ENCODE assay signal across 8 mouse cellular contexts in the genomic region with DNA sequence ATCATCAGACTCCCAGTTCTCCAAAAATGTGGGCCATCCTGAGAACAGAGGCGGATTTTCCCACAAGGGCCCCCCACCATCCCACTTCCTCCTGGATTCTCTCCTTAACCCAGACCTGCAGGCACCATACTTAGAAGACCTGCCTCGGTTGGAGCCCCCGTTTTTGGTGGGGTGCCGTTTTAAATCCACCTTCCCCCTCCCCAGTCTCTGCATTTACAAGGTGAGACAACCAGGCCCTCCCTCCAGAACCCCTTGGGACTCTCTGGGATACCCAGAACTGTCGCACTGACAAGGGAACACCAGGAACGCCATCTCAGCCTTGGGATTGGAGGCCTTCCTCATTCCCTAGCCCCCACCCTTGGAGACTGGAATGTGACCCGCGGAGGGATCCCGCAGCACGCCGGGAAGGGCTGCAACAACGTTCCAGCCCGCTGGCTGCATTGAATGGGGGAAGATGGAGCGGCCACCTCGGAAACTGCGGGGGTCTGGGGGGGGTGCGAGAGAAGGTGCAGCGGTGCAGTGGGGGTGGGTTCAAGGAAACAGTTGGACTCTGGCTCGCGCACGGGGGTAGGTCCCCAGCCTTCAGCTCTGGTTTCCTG. TPM values are rescaled to one million over a fixed set of nuclear protein-coding genes. Genes with fewer than 3 reads are reported as not detected.
DNase-seq lines count a peak whose midpoint lies in the region; ATAC-seq and TF ChIP-seq lines count a peak whose summit lies in the region.

No protein-coding gene starts in this region.

- H3K9me3 ChIP-seq in hindbrain, embryonic 14.5 days (ENCODE audit: control insufficient read depth, low read length): no peaks in the 10 kb centered on the region
- H3K9me3 ChIP-seq in midbrain, embryonic 12.5 days: no peaks in the 10 kb centered on the region

- peak overlapping the region; percentile 66; the same call in 1 of the 2 replicates for H3K27ac ChIP-seq in kidney, adult 2 months (ENCODE audit: insufficient read depth, low read depth, low read length)
- H3K27ac ChIP-seq in hindbrain, embryonic 14.5 days: no peak overlapping the region
- no peak overlapping the region for H3K27ac ChIP-seq in midbrain, embryonic 12.5 days (replicated peaks)

- 31% methylated on average over 21 of the region's 21 CpGs for WGBS in kidney, adult 2 months
- WGBS in hindbrain, embryonic 14.5 days: 6% methylated on average over 21 of the region's 21 CpGs
- WGBS in midbrain, embryonic 12.5 days: 4% methylated on average over 21 of the region's 21 CpGs

- peaks cover 27% of the 10 kb centered on the region; the same call in 1 of the 2 replicates for H3K4me1 ChIP-seq in kidney, adult 2 months (ENCODE audit: control insufficient read depth, insufficient read depth, low read length)
- peaks cover 31% of the 10 kb centered on the region for H3K4me1 ChIP-seq in hindbrain, embryonic 14.5 days (replicated peaks; ENCODE audit: control insufficient read depth, insufficient read depth, low read length)
- H3K4me1 ChIP-seq in midbrain, embryonic 12.5 days: peaks cover 44% of the 10 kb centered on the region

- H3K27me3 ChIP-seq in kidney, adult 2 months (replicated peaks; ENCODE audit: control insufficient read depth, insufficient read depth, low read length): no peaks in the 10 kb centered on the region
- no peaks in the 10 kb centered on the region for H3K27me3 ChIP-seq in hindbrain, embryonic 14.5 days (ENCODE audit: control insufficient read depth, insufficient read depth, low read length)
- peaks cover 3% of the 10 kb centered on the region; the same call in 1 of the 2 replicates for H3K27me3 ChIP-seq in midbrain, embryonic 12.5 days

- TF ChIP-seq CTCF in kidney, adult 2 months (conservative IDR thresholded peaks at IDR 0.05; ENCODE audit: insufficient read depth, insufficient read length, low read depth, low read length): no peak

- H3K36me3 ChIP-seq in kidney, adult 2 months (ENCODE audit: control insufficient read depth, insufficient read depth, low read length): no peaks in the 10 kb centered on the region
- no peaks in the 10 kb centered on the region for H3K36me3 ChIP-seq in hindbrain, embryonic 14.5 days (replicated peaks; ENCODE audit: control insufficient read depth, insufficient read depth)
- H3K36me3 ChIP-seq in midbrain, embryonic 12.5 days: no peaks in the 10 kb centered on the region

- peak; percentile 49 for DNase-seq in kidney, adult 2 months
- DNase-seq in kidney, adult 11 months: no peak
- DNase-seq in embryo, embryonic 10.5 days (ENCODE audit: low spot score): peak; percentile 76
- no peak for DNase-seq in hindbrain, embryonic 14.5 days (ENCODE audit: low spot score)
- DNase-seq in T-cell, adult 2 months (ENCODE audit: low spot score): no peak

- no peak for ATAC-seq in hindbrain, embryonic 14.5 days (ENCODE audit: low FRiP score)
- ATAC-seq in midbrain, embryonic 12.5 days (ENCODE audit: low FRiP score, low read depth): no peak
- ATAC-seq in granulocyte monocyte progenitor cell, adult 5-6 weeks (replicated peaks; ENCODE audit: poor library complexity, severe bottlenecking): no peak
- ATAC-seq in erythroid progenitor cell, adult 5-6 weeks (replicated peaks; ENCODE audit: low FRiP score, poor library complexity, severe bottlenecking): no peak

- H3K4me3 ChIP-seq in kidney, adult 2 months (ENCODE audit: insufficient read depth, low read depth, low read length): peak overlapping the region; percentile 40
- H3K4me3 ChIP-seq in hindbrain, embryonic 14.5 days (replicated peaks; ENCODE audit: low read length): peak overlapping the region; percentile 70
- H3K4me3 ChIP-seq in midbrain, embryonic 12.5 days: peak overlapping the region; percentile 78

- peak overlapping the region; percentile 76 for H3K4me2 ChIP-seq in hindbrain, embryonic 14.5 days (replicated peaks)
- peak overlapping the region; percentile 89 for H3K4me2 ChIP-seq in midbrain, embryonic 12.5 days (replicated peaks)

- H3K9ac ChIP-seq in hindbrain, embryonic 14.5 days: peak overlapping the region; percentile 80
- H3K9ac ChIP-seq in midbrain, embryonic 12.5 days (replicated peaks): peak overlapping the region; percentile 75

- TF ChIP-seq POLR2A in kidney, adult 2 months (IDR thresholded peaks at IDR 0.05; ENCODE audit: low read depth, low read length): no peak

RNA-seq across cellular contexts. Expression of gene C77080, which starts 23.3 kb away (rescaled TPM):
- polyA plus RNA-seq in kidney, adult 2 months (2012; rRNA removed): 39.3 and 45.5 TPM in 2 replicates
- 5.8 and 7.0 TPM in 2 replicates for polyA plus RNA-seq in hindbrain, embryonic 14.5 days (2014; fragmentation: Nextera tagmentation; extraction: Ambion mirVana)
- polyA plus RNA-seq in midbrain, embryonic 12.5 days (2016; fragmentation: Nextera tagmentation; extraction: Ambion mirVana): 5.2 and 6.3 TPM in 2 replicates
- 0.32 and 0.88 TPM in 2 replicates for total RNA-seq in granulocyte monocyte progenitor cell, adult 5-6 weeks (2014; fragmentation: Nextera tagmentation)
- total RNA-seq in granulocyte monocyte progenitor cell, adult 5-6 weeks (2017): 0.05 TPM in 1 of 2 replicates, not detected in the other
- total RNA-seq in erythroid progenitor cell, adult 5-6 weeks (2015; ENCODE audit: low replicate concordance): not detected in 2 replicates
- total RNA-seq in erythroid progenitor cell, adult 5-6 weeks (2017; ENCODE audit: low replicate concordance): not detected in 2 replicates

RNA-seq across cellular contexts. Expression of gene Yars, which starts 48.4 kb away (rescaled TPM):
- 16.3 and 17.4 TPM in 2 replicates for polyA plus RNA-seq in kidney, adult 2 months (2012; rRNA removed)
- polyA plus RNA-seq in hindbrain, embryonic 14.5 days (2014; fragmentation: Nextera tagmentation; extraction: Ambion mirVana): 111 and 118 TPM in 2 replicates
- polyA plus RNA-seq in midbrain, embryonic 12.5 days (2016; fragmentation: Nextera tagmentation; extraction: Ambion mirVana): 104 and 108 TPM in 2 replicates
- total RNA-seq in granulocyte monocyte progenitor cell, adult 5-6 weeks (2014; fragmentation: Nextera tagmentation): 42.7 and 44.3 TPM in 2 replicates
- 56.7 and 64.5 TPM in 2 replicates for total RNA-seq in granulocyte monocyte progenitor cell, adult 5-6 weeks (2017)
- 21.0 and 29.9 TPM in 2 replicates for total RNA-seq in erythroid progenitor cell, adult 5-6 weeks (2015; ENCODE audit: low replicate concordance)
- 25.3 and 61.2 TPM in 2 replicates for total RNA-seq in erythroid progenitor cell, adult 5-6 weeks (2017; ENCODE audit: low replicate concordance)

RNA-seq across cellular contexts. Expression of gene S100pbp, which starts 48.4 kb away (rescaled TPM):
- polyA plus RNA-seq in kidney, adult 2 months (2012; rRNA removed): 12.6 and 13.6 TPM in 2 replicates
- 17.3 and 19.3 TPM in 2 replicates for polyA plus RNA-seq in hindbrain, embryonic 14.5 days (2014; fragmentation: Nextera tagmentation; extraction: Ambion mirVana)
- 28.4 and 31.3 TPM in 2 replicates for polyA plus RNA-seq in midbrain, embryonic 12.5 days (2016; fragmentation: Nextera tagmentation; extraction: Ambion mirVana)
- total RNA-seq in granulocyte monocyte progenitor cell, adult 5-6 weeks (2014; fragmentation: Nextera tagmentation): 20.8 and 30.0 TPM in 2 replicates
- 14.8 and 18.3 TPM in 2 replicates for total RNA-seq in granulocyte monocyte progenitor cell, adult 5-6 weeks (2017)
- 6.8 and 29.8 TPM in 2 replicates for total RNA-seq in erythroid progenitor cell, adult 5-6 weeks (2015; ENCODE audit: low replicate concordance)
- 8.1 and 11.6 TPM in 2 replicates for total RNA-seq in erythroid progenitor cell, adult 5-6 weeks (2017; ENCODE audit: low replicate concordance)

RNA-seq across cellular contexts. Expression of gene Sync, which starts 49.5 kb away (rescaled TPM):
- 0.46 and 0.69 TPM in 2 replicates for polyA plus RNA-seq in kidney, adult 2 months (2012; rRNA removed)
- 1.2 and 2.2 TPM in 2 replicates for polyA plus RNA-seq in hindbrain, embryonic 14.5 days (2014; fragmentation: Nextera tagmentation; extraction: Ambion mirVana)
- 0.62 and 0.66 TPM in 2 replicates for polyA plus RNA-seq in midbrain, embryonic 12.5 days (2016; fragmentation: Nextera tagmentation; extraction: Ambion mirVana)
- total RNA-seq in granulocyte monocyte progenitor cell, adult 5-6 weeks (2014; fragmentation: Nextera tagmentation): not detected in 2 replicates
- total RNA-seq in granulocyte monocyte progenitor cell, adult 5-6 weeks (2017): not detected in 2 replicates
- not detected in 2 replicates for total RNA-seq in erythroid progenitor cell, adult 5-6 weeks (2015; ENCODE audit: low replicate concordance)
- total RNA-seq in erythroid progenitor cell, adult 5-6 weeks (2017; ENCODE audit: low replicate concordance): not detected in 2 replicates

Comparison
In these comparisons a context has a peak if more than half of its experiments do, and no peak if none do; other contexts are left out.
1. DNase-seq: peak in kidney, adult 2 months (single experiment) and embryo, embryonic 10.5 days (single experiment); none in kidney, adult 11 months (single experiment), hindbrain, embryonic 14.5 days (single experiment) and T-cell, adult 2 months (single experiment).
2. Peak in every context shown above with its lines, with median percentiles within 50 percentile points of each other: H3K4me3 ChIP-seq.